In genomic region chr11:75054184-75054877, GRCm38 (mm10) we compare ENCODE assay signal across 9 mouse cellular contexts.
DNase-seq lines count a peak whose midpoint lies in the region; ATAC-seq and TF ChIP-seq lines count a peak whose summit lies in the region.
"Had no signal": no experiment of that assay in that cellular context is flagged by ENCODE, and none has a peak within 500 bp of the region (broad histone marks: within the 10 kb centered on the region; RNA-seq: fewer than 3 reads in every experiment).

No protein-coding gene starts in this region.

- ATAC-seq in forebrain, embryonic 14.5 days, result peak; percentile 52; the same call in 1 of the 2 replicates
- ATAC-seq in forebrain, embryonic 13.5 days, result no peak; the same call in 1 of the 2 replicates
- peak; percentile 37; the same call in 1 of the 2 replicates for ATAC-seq in limb, embryonic 12.5 days (ENCODE audit: insufficient number of reproducible peaks, insufficient read depth, low FRiP score, low TSS enrichment, low read depth)
- peak; percentile 85 for ATAC-seq in stomach, postnatal 0 days (ENCODE audit: low FRiP score, low TSS enrichment)

- no peak for TF ChIP-seq EP300 in stomach, postnatal 0 days (optimal IDR thresholded peaks at IDR 0.05)

- peak; percentile 59 for DNase-seq in forebrain, embryonic 14.5 days (ENCODE audit: low spot score)
- peak; percentile 36 for DNase-seq in right cerebral cortex, postnatal 25 days
- no peak for DNase-seq in right cerebral cortex, postnatal 4 days
- no peak for DNase-seq in stomach, postnatal 0 days (ENCODE audit: low spot score)
- DNase-seq in cerebellum, postnatal 4 days (ENCODE audit: low spot score in 2 of 2), result no peak
- DNase-seq in cerebellum, adult 8-10 months, result no peak

- H3K27ac ChIP-seq in forebrain, embryonic 14.5 days (ENCODE audit: low read depth, low read length), result no peak overlapping the region
- no peak overlapping the region for H3K27ac ChIP-seq in forebrain, embryonic 13.5 days
- H3K27ac ChIP-seq in limb, embryonic 12.5 days, result peak overlapping the region; percentile 87
- peak overlapping the region; percentile 88 for H3K27ac ChIP-seq in stomach, postnatal 0 days (replicated peaks)
- H3K27ac ChIP-seq: macrophage had no signal

- H3K4me2 ChIP-seq in forebrain, embryonic 14.5 days (ENCODE audit: low read length), result no peak overlapping the region
- H3K4me2 ChIP-seq in forebrain, embryonic 13.5 days, result no peak overlapping the region
- H3K4me2 ChIP-seq in limb, embryonic 12.5 days, result peak overlapping the region; percentile 10; the same call in 1 of the 2 replicates
- H3K4me2 ChIP-seq in stomach, postnatal 0 days (replicated peaks; ENCODE audit: low read depth), result no peak overlapping the region

- H3K4me3 ChIP-seq in forebrain, embryonic 14.5 days (ENCODE audit: low read depth, low read length), result no peak overlapping the region
- no peak overlapping the region for H3K4me3 ChIP-seq in forebrain, embryonic 13.5 days
- H3K4me3 ChIP-seq in limb, embryonic 12.5 days (replicated peaks), result no peak overlapping the region
- no peak overlapping the region for H3K4me3 ChIP-seq in stomach, postnatal 0 days (ENCODE audit: low read depth, low read length)

- no peaks in the 10 kb centered on the region for H3K9me3 ChIP-seq in forebrain, embryonic 14.5 days (replicated peaks; ENCODE audit: control insufficient read depth, low read length)
- no peaks in the 10 kb centered on the region for H3K9me3 ChIP-seq in forebrain, embryonic 13.5 days (replicated peaks)
- no peaks in the 10 kb centered on the region for H3K9me3 ChIP-seq in limb, embryonic 12.5 days
- no peaks in the 10 kb centered on the region for H3K9me3 ChIP-seq in stomach, postnatal 0 days (ENCODE audit: control insufficient read depth, low read length)

- H3K9ac ChIP-seq in forebrain, embryonic 14.5 days (ENCODE audit: low read length), result no peak overlapping the region
- H3K9ac ChIP-seq in forebrain, embryonic 13.5 days, result no peak overlapping the region
- no peak overlapping the region for H3K9ac ChIP-seq in limb, embryonic 12.5 days (replicated peaks)
- no peak overlapping the region for H3K9ac ChIP-seq in stomach, postnatal 0 days (ENCODE audit: low read length)

- WGBS in forebrain, embryonic 14.5 days, result 76% methylated on average over 5 of the region's 5 CpGs
- 81% methylated on average over 5 of the region's 5 CpGs for WGBS in forebrain, embryonic 13.5 days
- 35% methylated on average over 5 of the region's 5 CpGs for WGBS in limb, embryonic 12.5 days
- WGBS in stomach, postnatal 0 days, result 15% methylated on average over 5 of the region's 5 CpGs

- H3K4me1 ChIP-seq in forebrain, embryonic 14.5 days (ENCODE audit: control insufficient read depth, insufficient read depth, low read length), result no peaks in the 10 kb centered on the region
- no peaks in the 10 kb centered on the region for H3K4me1 ChIP-seq in forebrain, embryonic 13.5 days
- H3K4me1 ChIP-seq in limb, embryonic 12.5 days (replicated peaks), result peaks cover 57% of the 10 kb centered on the region
- peaks cover 6% of the 10 kb centered on the region for H3K4me1 ChIP-seq in stomach, postnatal 0 days (replicated peaks; ENCODE audit: control insufficient read depth, insufficient read depth)

- H3K36me3 ChIP-seq in forebrain, embryonic 14.5 days (ENCODE audit: control insufficient read depth, insufficient read depth, low read length), result 0 out of 2 replicates have a peak, but pooled peaks cover 21% of the 10 kb centered on the region
- H3K36me3 ChIP-seq in forebrain, embryonic 13.5 days (ENCODE audit: poor library complexity, severe bottlenecking), result peaks cover 38% of the 10 kb centered on the region
- peaks cover 11% of the 10 kb centered on the region; the same call in 1 of the 2 replicates for H3K36me3 ChIP-seq in limb, embryonic 12.5 days
- H3K36me3 ChIP-seq in stomach, postnatal 0 days (ENCODE audit: control insufficient read depth, insufficient read depth, low read length), result no peaks in the 10 kb centered on the region

- no peaks in the 10 kb centered on the region for H3K27me3 ChIP-seq in forebrain, embryonic 14.5 days (replicated peaks; ENCODE audit: control insufficient read depth, insufficient read depth, low read length)
- H3K27me3 ChIP-seq in forebrain, embryonic 13.5 days, result no peaks in the 10 kb centered on the region
- H3K27me3 ChIP-seq in limb, embryonic 12.5 days, result no peaks in the 10 kb centered on the region
- H3K27me3 ChIP-seq in stomach, postnatal 0 days (ENCODE audit: control insufficient read depth, insufficient read depth, low read length), result no peaks in the 10 kb centered on the region

- no peak for TF ChIP-seq CTCF in stomach, postnatal 0 days (IDR thresholded peaks at IDR 0.05; ENCODE audit: low read depth)

Comparison
In these comparisons a context has a peak if more than half of its experiments do, and no peak if none do; other contexts are left out.
1. DNase-seq: peak in forebrain, embryonic 14.5 days (single experiment) and right cerebral cortex, postnatal 25 days (single experiment); none in right cerebral cortex, postnatal 4 days (single experiment), stomach, postnatal 0 days (single experiment), cerebellum, postnatal 4 days (0 of 2) and cerebellum, adult 8-10 months (single experiment).
2. H3K27ac ChIP-seq: peak in limb, embryonic 12.5 days (single experiment) and stomach, postnatal 0 days (single experiment); none in forebrain, embryonic 14.5 days (single experiment) and forebrain, embryonic 13.5 days (single experiment).